Mouse (Mus musculus) gastrocnemius, postnatal 14 days (tissue): ENCODE data around the gene Nog. TPM values are rescaled to one million over a fixed set of nuclear protein-coding genes. Genes with fewer than 3 reads are reported as not detected.
A peak's percentile ranks its signal among the peaks of the same experiment; 100 is the strongest.

Source experiments
- DNase-seq: peaks from one replicate; pipeline ENCODE4 v3.0.0; 2021; ENCODE audit warnings: mixed read lengths
- intact Hi-C: fragments of 180-260 bp; cut with DNase I; formaldehyde crosslinking; loops from one replicate; pipeline ENCODE4 v1.15.1; 2025; ENCODE audit warnings: low total_unique reads
- long read RNA-seq, 2 experiments: library from polyadenylated mRNA; stranded (forward); transcript quantifications; one replicate each; pipeline ENCODE4 v2.0.0; 2021
- total RNA-seq, 2 experiments: library from RNA; stranded (reverse); gene quantifications; 2 replicates each; pipeline ENCODE4 v1.2.3; 2021

The Nog gene
- 1 to 10 TPM; 1.4 to 1.7 TPM for total RNA-seq
- long read RNA-seq, experiment 1, partial matches to known transcripts, result 0 of 2 reads
- long read RNA-seq, experiment 1, other reads (novel, unspliced or antisense), result 0 of 2 reads
- long read RNA-seq, experiment 2, partial matches to known transcripts, result 0 of 4 reads
- long read RNA-seq, experiment 2, other reads (novel, unspliced or antisense), result 0 of 4 reads

DNA sequence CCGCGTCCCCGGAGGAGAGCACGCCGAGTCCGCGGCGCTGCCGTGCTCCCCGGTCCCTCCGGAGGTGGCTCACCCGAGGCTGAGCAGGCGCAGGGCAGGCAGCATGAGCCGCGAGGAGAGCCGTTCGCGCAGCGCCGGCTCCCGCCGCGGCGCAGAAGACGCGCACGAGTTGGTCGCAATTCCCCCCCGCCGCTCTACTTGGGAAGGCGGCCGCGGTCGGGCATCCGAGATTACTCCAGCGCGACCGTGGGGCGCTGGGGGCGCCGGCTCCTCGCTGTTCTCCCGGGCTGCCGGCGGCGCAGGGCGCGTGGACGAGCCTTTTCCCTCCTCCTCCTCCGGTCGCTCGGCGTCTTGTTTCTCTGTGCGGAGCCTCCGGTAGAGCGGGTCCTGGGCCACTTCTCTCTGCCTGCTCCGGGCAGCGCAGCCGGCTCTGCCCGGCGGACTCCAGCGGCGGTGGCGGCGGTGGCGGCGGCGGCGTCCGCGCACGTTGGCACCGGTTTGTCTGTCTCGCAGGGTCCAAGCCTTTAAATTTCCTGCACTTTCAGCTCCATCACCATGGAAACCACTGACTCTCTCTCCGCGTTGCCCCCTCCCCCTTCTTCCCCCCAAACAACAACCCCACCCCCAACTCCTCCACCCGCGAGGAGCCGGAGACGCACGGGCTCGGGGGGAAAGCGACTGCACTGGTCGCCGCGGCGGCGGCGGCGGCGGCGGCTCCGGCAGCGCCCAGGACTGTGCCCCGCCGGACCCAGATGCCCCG lies at the start of gene Nog:
Gene Nog (minus strand): TSS at position 277 of the 760 bp plus-strand sequence.
- intact Hi-C loops, result loop anchor here (2.0 to 5.0 kb wide), 2 partner anchors 135 to 200 kb away; no protein-coding TSS in a partner anchor
- DNase-seq, result peak; percentile 33

GRCm38 (mm10) chr11:89340238-89340637 lies 38.1 kb upstream of the Nog start:
- peak; percentile 7 for DNase-seq
- intact Hi-C loops, result no loop called here

DNA sequence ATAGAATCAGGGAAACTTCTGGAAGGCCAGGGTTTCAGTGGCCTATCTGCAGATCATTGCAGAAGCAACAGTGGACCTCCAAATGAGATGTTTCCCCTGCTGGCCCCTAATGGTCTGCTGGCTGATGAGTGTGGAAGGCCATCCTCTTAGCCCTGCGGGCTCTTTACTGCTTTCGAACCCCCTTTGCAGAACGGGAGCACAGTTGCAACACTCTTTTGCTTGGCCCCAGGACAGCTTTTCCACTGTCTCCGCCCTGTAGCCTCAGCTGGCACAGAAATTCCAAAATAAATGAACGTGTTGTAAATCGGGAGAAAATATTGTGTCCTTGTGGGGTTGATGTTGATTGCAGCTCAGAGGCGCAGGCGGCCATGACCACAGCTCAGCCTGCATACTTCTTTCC lies 37.7 kb upstream of the Nog start:
- DNase-seq, result no peak
- intact Hi-C loops, result no loop called here

DNA sequence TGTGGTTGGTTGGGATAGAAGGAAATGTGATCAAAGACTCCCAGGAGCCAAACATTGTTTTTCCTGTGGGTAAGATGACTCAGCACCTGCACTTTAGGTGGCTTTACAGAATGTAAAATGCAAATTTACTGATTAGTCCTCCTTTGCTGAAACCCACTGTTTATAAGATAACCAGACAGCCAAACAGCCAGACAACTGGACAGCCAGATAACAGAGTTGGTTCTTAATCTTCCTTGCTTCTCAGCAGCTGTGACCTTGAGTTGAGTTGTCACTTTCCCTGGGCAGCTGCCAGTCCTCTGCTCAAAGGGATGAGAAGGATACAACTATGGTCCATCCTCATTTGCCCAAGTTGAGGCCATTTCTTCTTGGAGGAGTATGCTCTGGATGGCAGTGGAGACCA lies 35.8 kb upstream of the Nog start:
- intact Hi-C loops, result no loop called here
- no peak for DNase-seq

- intact Hi-C loops, result no loop called here
- DNase-seq, result no peak
These were observed 25.2 kb upstream of the Nog start for GRCm38 (mm10) chr11:89327089-89327881.

DNA sequence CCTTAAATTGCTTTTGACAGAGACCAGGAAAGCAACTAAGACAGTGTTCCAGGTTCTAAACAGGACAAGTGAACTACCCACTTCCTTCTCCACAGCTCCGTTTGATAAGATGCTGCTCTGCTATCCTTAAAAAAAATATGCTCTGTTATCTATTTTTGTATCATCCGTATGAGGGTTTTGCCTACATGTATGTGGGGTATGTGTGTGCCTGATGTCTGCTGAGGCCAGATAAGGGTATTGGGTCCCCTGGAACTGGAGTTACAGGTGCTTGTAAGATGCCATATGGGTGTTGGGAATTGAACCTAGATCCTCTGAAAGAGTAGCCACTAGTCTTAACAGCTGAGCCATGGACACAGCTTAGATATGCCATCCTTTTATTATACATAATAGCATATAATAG lies 19.6 kb upstream of the Nog start:
- DNase-seq, result no peak
- intact Hi-C loops, result no loop called here

- intact Hi-C loops, result no loop called here
- no peak for DNase-seq
These were observed 17.5 kb upstream of the Nog start for GRCm38 (mm10) chr11:89319675-89320074.

DNA sequence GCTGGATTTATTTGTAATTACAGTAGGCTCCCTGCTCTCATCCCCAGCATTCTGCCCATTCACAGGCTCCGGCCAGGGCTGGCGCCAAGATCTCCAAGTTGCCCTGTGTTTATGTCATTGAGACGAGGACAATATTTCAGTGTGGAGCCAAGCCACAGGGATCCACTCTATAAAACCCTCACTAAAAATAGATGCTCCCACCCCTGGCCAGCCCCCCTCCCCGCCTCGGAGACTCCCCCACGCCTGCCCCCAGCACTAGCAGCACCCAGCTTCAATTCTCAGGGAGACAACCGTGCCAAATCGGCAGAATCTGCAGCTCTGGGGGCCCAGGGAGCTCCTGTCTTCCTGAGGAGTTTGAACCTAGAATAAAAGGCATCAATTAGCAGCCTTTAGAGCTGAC lies 16.2 kb upstream of the Nog start:
- intact Hi-C loops, result no loop called here

GRCm38 (mm10) chr11:89317757-89318156 lies 15.6 kb upstream of the Nog start:
- intact Hi-C loops, result no loop called here
- no peak for DNase-seq

More for the DNA sequence above, 16.2 kb upstream of the Nog start:
- no peak for DNase-seq

DNA sequence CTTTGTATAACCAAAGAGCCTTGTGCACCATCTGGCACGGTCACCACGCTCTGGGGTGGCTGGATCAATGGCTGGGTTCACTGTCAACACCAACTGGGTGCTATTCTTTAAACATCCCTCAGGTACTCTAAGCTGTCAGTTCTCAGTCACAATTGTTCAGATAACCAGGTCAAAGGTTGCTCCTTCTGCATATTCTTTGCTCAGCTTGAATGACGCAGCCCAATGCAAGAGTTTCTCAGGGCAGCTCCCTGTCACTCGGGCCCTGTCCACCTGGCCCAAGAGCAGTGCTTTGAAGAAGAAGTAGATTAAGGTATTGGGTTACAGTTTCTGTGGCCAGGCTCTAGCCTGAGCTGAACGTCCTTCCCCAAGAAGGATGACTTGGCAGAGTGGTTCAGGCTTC lies 12.2 kb upstream of the Nog start:
- no peak for DNase-seq
- intact Hi-C loops, result no loop called here

DNA sequence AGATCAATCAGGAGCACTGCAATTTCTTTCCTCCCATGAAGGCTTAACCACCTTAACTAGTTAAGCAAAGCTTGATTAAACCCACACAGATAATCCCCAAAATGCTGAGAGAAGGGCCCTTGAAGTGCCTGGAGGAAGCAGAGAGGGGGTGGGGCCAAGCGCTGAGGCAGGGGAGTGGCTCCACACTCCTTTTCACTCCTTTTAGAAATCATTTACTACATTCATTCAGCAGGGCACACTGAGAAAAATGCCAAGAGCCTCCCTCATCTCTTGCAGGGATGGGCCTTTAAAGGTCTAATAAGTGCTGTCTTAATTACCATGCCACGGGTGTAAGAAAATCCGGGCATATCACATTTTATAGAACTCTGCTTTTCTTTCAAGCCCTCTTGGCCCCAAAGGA lies 10.2 kb upstream of the Nog start:
- DNase-seq, result no peak
- intact Hi-C loops, result no loop called here

GRCm38 (mm10) chr11:89310217-89310616 lies 8.1 kb upstream of the Nog start:
- intact Hi-C loops, result no loop called here
- DNase-seq, result no peak

GRCm38 (mm10) chr11:89303421-89303820 lies 1.3 kb upstream of the Nog start:
- DNase-seq, result peak; percentile 87
- intact Hi-C loops, result loop anchor here (2.0 to 5.0 kb wide), 2 partner anchors 137 to 201 kb away; no protein-coding TSS in a partner anchor

DNA sequence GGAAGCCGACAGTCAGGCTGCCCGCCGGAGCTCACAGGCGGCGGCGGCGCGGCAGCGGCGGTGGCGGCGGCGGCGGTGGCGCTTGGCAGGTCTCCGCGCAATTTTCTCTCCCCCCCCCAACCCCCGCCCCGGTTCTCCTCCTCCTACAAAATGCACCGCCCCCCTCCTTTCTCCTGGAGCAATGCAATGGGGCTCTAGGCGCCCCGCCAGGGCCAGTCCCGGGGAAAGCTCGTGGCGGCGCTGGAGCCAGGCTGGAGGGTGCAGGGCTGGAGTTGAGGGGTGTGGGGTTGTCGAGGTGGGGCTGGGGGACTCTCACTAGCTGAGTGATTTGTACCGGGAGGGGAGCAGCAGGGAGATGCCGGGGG lies 666 bp upstream of the Nog start:
- intact Hi-C loops, result loop anchor here (2.0 to 5.0 kb wide), 2 partner anchors 136 to 200 kb away; no protein-coding TSS in a partner anchor
- DNase-seq, result peak; percentile 69

DNA sequence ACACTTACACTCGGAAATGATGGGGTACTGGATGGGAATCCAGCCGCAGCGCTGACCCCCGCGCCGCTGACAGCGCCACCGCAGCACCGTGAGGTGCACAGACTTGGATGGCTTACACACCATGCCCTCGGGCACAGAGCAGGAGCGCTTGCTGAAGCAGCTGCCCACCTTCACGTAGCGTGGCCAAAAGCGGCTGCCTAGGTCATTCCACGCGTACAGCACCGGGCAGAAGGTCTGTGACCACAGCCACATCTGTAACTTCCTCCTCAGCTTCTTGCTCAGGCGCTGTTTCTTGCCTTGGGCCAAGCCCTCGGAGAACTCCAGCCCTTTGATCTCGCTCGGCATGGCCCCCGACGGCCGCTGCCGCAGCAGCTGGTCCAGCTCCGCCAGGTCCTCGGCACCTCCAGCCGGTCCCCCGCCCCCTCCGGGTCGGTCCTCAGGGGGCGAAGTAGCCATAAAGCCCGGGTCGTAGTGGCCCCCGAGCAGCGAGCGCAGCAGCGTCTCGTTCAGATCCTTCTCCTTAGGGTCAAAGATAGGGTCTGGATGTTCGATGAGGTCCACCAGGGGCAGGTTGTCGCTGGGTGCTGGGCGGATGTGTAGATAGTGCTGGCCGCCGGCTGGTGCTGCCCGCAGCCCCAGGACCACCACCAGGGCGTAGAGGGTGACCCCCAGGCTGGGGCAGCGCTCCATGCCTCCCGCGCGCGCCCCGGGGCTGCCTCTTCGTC lies 639 bp downstream of the Nog start:
- intact Hi-C loops, result loop anchor here (2.0 to 5.0 kb wide), 2 partner anchors 135 to 199 kb away; no protein-coding TSS in a partner anchor

GRCm38 (mm10) chr11:89299784-89300775 lies 2.1 kb downstream of the Nog start:
- intact Hi-C loops, result loop anchor here (5.0 kb wide), 1 partner anchor 198 kb away; no protein-coding TSS in a partner anchor
- DNase-seq, result no peak

More for the DNA sequence above, 639 bp downstream of the Nog start:
- DNase-seq, result peak; percentile 18

- DNase-seq, result no peak
- intact Hi-C loops, result no loop called here
These were observed 2.9 kb downstream of the Nog start for GRCm38 (mm10) chr11:89299116-89299783.
